Mouse (Mus musculus): ENCODE measurements around the gene Nup107.

DNA sequence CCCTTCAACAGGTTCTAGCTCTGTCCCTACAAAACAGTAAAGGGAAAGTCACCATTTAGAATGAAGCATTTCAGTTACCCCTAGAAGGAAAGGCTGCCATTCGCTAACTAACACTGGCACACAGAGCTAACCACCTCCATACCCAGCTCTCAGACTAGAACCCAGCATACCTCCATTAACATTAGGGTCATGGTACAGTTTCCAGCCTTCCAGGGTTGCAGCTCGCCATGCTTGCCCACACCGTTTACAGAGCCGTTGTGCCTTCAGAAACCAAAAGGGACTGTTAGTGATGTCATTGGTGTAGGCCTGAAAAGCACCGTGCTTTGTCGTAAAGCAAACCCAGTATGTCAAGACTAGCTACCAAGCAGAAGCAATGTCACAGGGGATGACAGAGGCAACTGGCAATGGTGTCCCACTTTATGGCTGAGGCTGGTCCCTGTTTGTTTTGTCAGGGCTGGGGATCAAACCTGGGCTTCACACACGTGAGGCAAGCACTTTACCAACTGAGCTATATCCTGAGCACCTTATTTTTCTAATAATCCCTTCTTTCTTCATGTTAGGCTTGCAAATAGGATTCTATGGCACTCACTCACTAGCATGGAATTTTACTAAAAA lies 19.3 kb downstream of the Nup107 start:
- TF ChIP-seq CTCF (IDR thresholded peaks at IDR 0.05 in 2 of 3, conservative IDR thresholded peaks at IDR 0.05 in 1 of 3; ENCODE audit: control insufficient read depth in 1 of 3, insufficient read depth in 1 of 3, low read depth in 2 of 3, low read length in 3 of 3, poor library complexity in 1 of 3, severe bottlenecking in 1 of 3): no peak
- TF ChIP-seq EP300 (IDR thresholded peaks at IDR 0.05; ENCODE audit: low read depth in 1 of 2, low read length in 2 of 2): no peak
- no peak for TF ChIP-seq CHD1 (IDR thresholded peaks at IDR 0.05; ENCODE audit: low read depth, low read length)
- no peak for TF ChIP-seq BHLHE40 (IDR thresholded peaks at IDR 0.05; ENCODE audit: borderline replicate concordance, low read depth, low read length)
- no peak for TF ChIP-seq ZNF384 (IDR thresholded peaks at IDR 0.05; ENCODE audit: low read depth, low read length)
- no peak for TF ChIP-seq MAX (IDR thresholded peaks at IDR 0.05; ENCODE audit: low read length)
- TF ChIP-seq TBP (IDR thresholded peaks at IDR 0.05; ENCODE audit: low read depth, low read length): no peak
